Mouse (Mus musculus) midbrain, embryonic 13.5 days (tissue): ENCODE measurements around the gene Tlcd1. TPM values are rescaled to one million over a fixed set of nuclear protein-coding genes. Genes with fewer than 3 reads are reported as not detected.
"Not testable (repeated sequence)": the region's sequence is repeated elsewhere in the genome, so short reads cannot be mapped to it uniquely, and the experiment has no call there.

ENCODE experiments used
- ATAC-seq: fragments of 200-750 bp; cut with Nextera tagmentation; 2 replicates; pipeline ENCODE4 v1.8.0; 2017; ENCODE audit warnings: mild to moderate bottlenecking, moderate TSS enrichment, moderate library complexity
- H3K27ac ChIP-seq: fragments of 300-500 bp; sonication (generic); 2 replicates; pipeline ENCODE4 v1.5.1; 2015; ENCODE audit warnings: inconsistent platforms, mild to moderate bottlenecking, moderate library complexity
- H3K27me3 ChIP-seq: fragments of 300-500 bp; sonication (generic); 2 replicates; pipeline ENCODE4 v1.6.1; 2015; ENCODE audit warnings: mild to moderate bottlenecking, inconsistent platforms
- H3K36me3 ChIP-seq: fragments of 300-500 bp; sonication (generic); 2 replicates; pipeline ENCODE4 v1.6.1; 2015; ENCODE audit warnings: mild to moderate bottlenecking, inconsistent platforms
- H3K4me1 ChIP-seq: fragments of 300-500 bp; sonication (generic); replicated peaks from 2 replicates; pipeline ENCODE4 v1.6.1; 2015; ENCODE audit warnings: inconsistent platforms
- H3K4me2 ChIP-seq: fragments of 300-500 bp; sonication (generic); replicated peaks from 2 replicates; pipeline ENCODE4 v1.6.1; 2015; ENCODE audit warnings: moderate library complexity, mild to moderate bottlenecking, inconsistent platforms
- H3K4me3 ChIP-seq: fragments of 300-500 bp; sonication (generic); replicated peaks from 2 replicates; pipeline ENCODE4 v1.5.1; 2015; ENCODE audit warnings: mild to moderate bottlenecking, inconsistent platforms
- H3K9ac ChIP-seq: fragments of 300-500 bp; sonication (generic); replicated peaks from 2 replicates; pipeline ENCODE4 v1.6.1; 2015; ENCODE audit warnings: mild to moderate bottlenecking, inconsistent platforms
- H3K9me3 ChIP-seq: fragments of 300-500 bp; sonication (generic); 2 replicates; pipeline ENCODE4 v1.6.1; 2016; ENCODE audit warnings: mild to moderate bottlenecking, inconsistent platforms
- WGBS: fragments of 180-500 bp; shearing (Covaris S2); methylation state at CpG from one replicate; pipeline ENCODE4 v1.1.7; 2015; 5-methylcytosine and 5-hydroxymethylcytosine counted together
- polyA plus RNA-seq: library from polyadenylated mRNA; unstranded; fragments of >200 nt; fragmentation: Nextera tagmentation; extraction: Ambion mirVana; gene quantifications from 2 replicates; pipeline ENCODE4 v1.2.1, GENCODE M21; 2015

Gene Tlcd1
- polyA plus RNA-seq: 5.0 and 5.9 TPM in 2 replicates

DNA sequence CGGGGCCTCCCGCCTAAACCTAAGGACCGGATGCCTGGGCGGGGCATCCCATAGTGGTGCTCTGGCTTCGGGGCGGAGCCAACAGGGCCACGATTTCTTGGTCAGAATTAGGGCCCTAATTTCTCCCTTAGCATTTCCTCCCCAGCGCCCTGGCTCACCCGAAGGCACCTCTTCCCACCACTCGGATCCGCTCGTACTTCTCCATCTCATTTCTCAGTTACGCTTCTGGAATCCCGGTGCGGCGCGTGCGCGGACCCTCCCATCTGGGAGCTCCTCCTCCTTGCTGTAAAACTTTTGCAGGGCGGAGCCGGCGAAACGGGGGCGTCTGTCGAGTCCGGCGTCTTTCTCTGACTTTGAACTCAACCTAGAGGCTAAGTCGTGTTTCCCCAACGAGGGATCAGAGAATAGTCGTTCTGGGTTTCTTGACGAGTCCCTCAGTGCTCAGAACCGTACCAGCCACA lies at the start of gene Tlcd1, which contains the start of gene Nek8:
Tlcd1 (plus strand) TSS at position 310 of the 461 bp plus-strand sequence.
Nek8 (minus strand) TSS at position 274 of the 461 bp plus-strand sequence.
- Histone ChIP-seq H3K4me2 (peak within 1 kb of the TSS; percentile 82), H3K36me3 (peaks cover 22% of the 10 kb centered on the region), H3K4me1 (peaks cover 51% of the 10 kb centered on the region), H3K4me3 (peak within 1 kb of the TSS; percentile 62), H3K27me3 (peaks cover 6% of the 10 kb centered on the region), H3K9ac (peak within 1 kb of the TSS; percentile 56), H3K9me3 (no peaks in the 10 kb centered on the region), H3K27ac (peak within 1 kb of the TSS; percentile 65; the same call in 1 of the 2 replicates)
- peak; percentile 17; the same call in 1 of the 2 replicates for ATAC-seq
- 0% methylated on average over 32 of the region's 32 CpGs for WGBS

GRCm38 (mm10) chr11:78126739-78127138 lies 49.8 kb upstream of the Tlcd1 start:
- Histone ChIP-seq H3K9ac (no peak overlapping the region), H3K4me2 (no peak overlapping the region), H3K4me3 (no peak overlapping the region), H3K9me3 (no peaks in the 10 kb centered on the region), H3K27ac (no peak overlapping the region), H3K27me3 (no peaks in the 10 kb centered on the region), H3K4me1 (peaks cover 8% of the 10 kb centered on the region), H3K36me3 (peaks cover 8% of the 10 kb centered on the region; the same call in 1 of the 2 replicates)
- 90% methylated on average over 4 of the region's 4 CpGs for WGBS
- no peak for ATAC-seq

DNA sequence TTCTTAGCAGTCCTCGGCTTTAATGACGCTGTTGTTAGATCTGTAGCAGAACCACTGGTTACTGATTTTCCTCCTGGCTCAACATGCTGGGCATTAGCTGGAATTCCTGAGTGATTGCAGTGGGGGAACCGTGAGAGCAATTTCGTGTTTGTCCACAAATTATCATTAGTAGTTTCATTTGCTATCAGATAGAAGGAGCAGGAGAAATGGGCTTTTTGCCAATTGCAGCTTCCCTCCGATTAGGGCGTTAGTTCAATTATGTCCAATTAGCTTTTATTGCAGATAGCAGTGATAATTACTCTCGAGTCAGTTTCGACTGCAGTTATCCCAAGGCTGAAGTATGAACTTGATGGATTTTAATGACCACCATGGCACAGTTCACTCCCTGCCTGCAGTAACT lies 47.1 kb upstream of the Tlcd1 start:
- Histone ChIP-seq H3K9ac (no peak overlapping the region), H3K9me3 (no peaks in the 10 kb centered on the region), H3K4me2 (no peak overlapping the region), H3K36me3 (peaks cover 5% of the 10 kb centered on the region; the same call in 1 of the 2 replicates), H3K27me3 (no peaks in the 10 kb centered on the region), H3K4me3 (no peak overlapping the region), H3K27ac (no peak overlapping the region), H3K4me1 (peaks cover 8% of the 10 kb centered on the region)
- no peak for ATAC-seq
- 87% methylated on average over 8 of the region's 8 CpGs for WGBS

DNA sequence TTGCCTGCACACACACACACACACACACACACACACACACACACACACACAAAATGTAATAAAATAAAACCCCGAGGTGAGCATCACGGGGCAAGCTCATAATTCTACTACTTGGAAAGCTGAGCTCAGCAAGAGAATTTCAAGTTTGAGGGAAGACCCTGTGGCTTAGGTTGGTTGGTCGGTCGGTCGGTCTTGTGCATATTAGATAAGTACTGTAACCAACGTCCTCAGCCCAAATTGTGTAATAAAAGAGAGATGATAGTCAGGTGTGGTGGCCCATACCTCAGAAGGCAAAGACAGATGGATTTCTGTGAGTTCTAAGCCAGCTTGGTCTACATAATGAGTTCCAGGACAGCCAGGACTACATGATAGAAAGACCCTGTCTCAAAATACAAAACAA lies 42.6 kb upstream of the Tlcd1 start:
- Histone ChIP-seq H3K4me1 (no peaks in the 10 kb centered on the region), H3K9me3 (no peaks in the 10 kb centered on the region), H3K36me3 (peaks cover 5% of the 10 kb centered on the region; the same call in 1 of the 2 replicates), H3K27ac (no peak overlapping the region), H3K4me3 (no peak overlapping the region), H3K4me2 (no peak overlapping the region), H3K9ac (no peak overlapping the region), H3K27me3 (no peaks in the 10 kb centered on the region)
- 96% methylated on average over 6 of the region's 6 CpGs for WGBS
- ATAC-seq: no peak

DNA sequence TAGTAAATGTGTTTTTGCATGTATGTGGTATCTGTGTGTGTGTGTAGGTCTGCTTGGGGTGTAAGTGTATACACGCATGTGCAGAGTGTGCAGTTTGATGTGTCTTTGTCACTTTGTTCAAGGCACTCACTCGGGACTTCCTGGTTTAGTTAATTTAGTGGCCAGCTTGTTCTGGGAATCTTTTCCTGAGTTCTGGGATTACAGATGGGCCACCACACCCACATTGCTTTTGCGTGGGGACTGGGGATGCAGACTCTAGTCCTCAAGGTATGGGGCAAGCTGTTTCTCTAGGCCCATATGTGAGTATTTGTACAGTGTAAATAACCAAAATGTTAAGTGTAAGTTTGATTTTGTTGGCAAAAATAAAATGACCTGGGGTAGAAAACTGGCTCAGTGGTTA lies 42.2 kb upstream of the Tlcd1 start:
- H3K9ac ChIP-seq: no peak overlapping the region
- ATAC-seq: no peak
- no peak overlapping the region for H3K27ac ChIP-seq
- no peak overlapping the region for H3K4me3 ChIP-seq
- H3K36me3 ChIP-seq: peaks cover 5% of the 10 kb centered on the region; the same call in 1 of the 2 replicates
- H3K4me1 ChIP-seq: no peaks in the 10 kb centered on the region
- H3K27me3 ChIP-seq: no peaks in the 10 kb centered on the region
- H3K9me3 ChIP-seq: no peaks in the 10 kb centered on the region
- H3K4me2 ChIP-seq: no peak overlapping the region
- 85% methylated on average over 3 of the region's 3 CpGs for WGBS

DNA sequence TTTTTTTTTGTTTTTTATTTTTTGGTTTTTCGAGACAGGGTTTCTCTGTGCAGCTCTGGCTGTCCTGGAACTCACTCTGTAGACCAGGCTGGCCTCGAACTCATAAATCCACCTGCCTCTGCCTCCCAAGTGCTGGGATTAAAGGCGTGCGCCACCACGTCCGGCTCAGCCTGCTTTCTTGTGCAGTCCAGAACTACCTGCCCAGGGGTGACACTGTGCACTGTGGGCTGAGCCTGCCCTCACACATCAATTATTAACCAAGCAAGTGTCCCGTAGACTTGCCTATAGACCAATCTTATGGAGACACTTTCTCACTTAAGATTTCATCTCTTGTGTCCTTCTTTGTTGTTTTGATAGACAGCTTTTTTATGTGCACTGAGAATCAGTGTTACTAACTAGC lies 41.2 kb upstream of the Tlcd1 start:
- not testable (repeated sequence) for H3K4me1 ChIP-seq, H3K4me2 ChIP-seq, ATAC-seq, H3K9me3 ChIP-seq, H3K27ac ChIP-seq, H3K4me3 ChIP-seq, H3K9ac ChIP-seq, H3K36me3 ChIP-seq, H3K27me3 ChIP-seq
- WGBS: 93% methylated on average over 7 of the region's 7 CpGs

DNA sequence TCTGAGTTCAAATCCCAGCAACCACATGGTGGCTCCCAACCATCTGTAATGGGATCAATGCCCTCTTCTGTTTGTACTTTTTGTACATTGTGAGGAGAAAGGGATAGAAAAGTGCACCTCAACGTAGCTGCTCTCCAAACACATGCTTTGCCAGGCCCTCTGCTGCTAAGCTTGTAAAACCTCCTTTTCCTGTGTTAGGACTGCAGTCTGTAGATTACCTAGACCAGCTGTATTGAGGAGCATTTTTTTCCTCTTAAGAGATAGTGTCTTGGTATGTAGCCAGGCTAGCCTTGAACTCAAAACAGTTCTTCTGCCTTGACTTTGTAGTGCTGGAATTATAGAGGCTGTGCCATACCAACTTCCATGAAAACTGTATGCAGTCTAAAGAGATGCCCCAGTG lies 40.4 kb upstream of the Tlcd1 start:
- ATAC-seq: no peak
- Histone ChIP-seq H3K4me1 (no peaks in the 10 kb centered on the region), H3K9me3 (no peaks in the 10 kb centered on the region), H3K36me3 (peaks cover 5% of the 10 kb centered on the region; the same call in 1 of the 2 replicates), H3K4me3 (no peak overlapping the region), H3K4me2 (no peak overlapping the region), H3K27ac (no peak overlapping the region), H3K9ac (no peak overlapping the region), H3K27me3 (no peaks in the 10 kb centered on the region)
- 97% methylated on average over 1 of the region's 1 CpGs for WGBS

- Histone ChIP-seq H3K4me2 (no peak overlapping the region), H3K4me3 (no peak overlapping the region), H3K27me3 (no peaks in the 10 kb centered on the region), H3K27ac (no peak overlapping the region), H3K9ac (no peak overlapping the region), H3K36me3 (no peaks in the 10 kb centered on the region), H3K9me3 (no peaks in the 10 kb centered on the region), H3K4me1 (no peaks in the 10 kb centered on the region)
- ATAC-seq: no peak
- WGBS: 78% methylated on average over 4 of the region's 4 CpGs
These were observed 38.9 kb upstream of the Tlcd1 start for GRCm38 (mm10) chr11:78137584-78137983.

- Histone ChIP-seq H3K36me3 (peaks cover 2% of the 10 kb centered on the region; the same call in 1 of the 2 replicates), H3K9ac (no peak overlapping the region), H3K4me2 (no peak overlapping the region), H3K4me3 (no peak overlapping the region), H3K27me3 (no peaks in the 10 kb centered on the region), H3K4me1 (no peaks in the 10 kb centered on the region), H3K9me3 (no peaks in the 10 kb centered on the region), H3K27ac (no peak overlapping the region)
- 89% methylated on average over 3 of the region's 3 CpGs for WGBS
- ATAC-seq: no peak
These were observed 38.5 kb upstream of the Tlcd1 start for GRCm38 (mm10) chr11:78138023-78138422.

- Histone ChIP-seq H3K9ac (no peak overlapping the region), H3K27ac (no peak overlapping the region), H3K4me1 (no peaks in the 10 kb centered on the region), H3K36me3 (peaks cover 28% of the 10 kb centered on the region), H3K4me2 (no peak overlapping the region), H3K27me3 (no peaks in the 10 kb centered on the region), H3K9me3 (no peaks in the 10 kb centered on the region), H3K4me3 (no peak overlapping the region)
- WGBS: 90% methylated on average over 5 of the region's 5 CpGs
- ATAC-seq: no peak
These were observed 35.8 kb upstream of the Tlcd1 start for GRCm38 (mm10) chr11:78140665-78141064.

GRCm38 (mm10) chr11:78143520-78143919 lies 33.0 kb upstream of the Tlcd1 start:
- Histone ChIP-seq H3K36me3 (peaks cover 55% of the 10 kb centered on the region), H3K27ac (peak overlapping the region; percentile 30; the same call in 1 of the 2 replicates)
- no peak for ATAC-seq

DNA sequence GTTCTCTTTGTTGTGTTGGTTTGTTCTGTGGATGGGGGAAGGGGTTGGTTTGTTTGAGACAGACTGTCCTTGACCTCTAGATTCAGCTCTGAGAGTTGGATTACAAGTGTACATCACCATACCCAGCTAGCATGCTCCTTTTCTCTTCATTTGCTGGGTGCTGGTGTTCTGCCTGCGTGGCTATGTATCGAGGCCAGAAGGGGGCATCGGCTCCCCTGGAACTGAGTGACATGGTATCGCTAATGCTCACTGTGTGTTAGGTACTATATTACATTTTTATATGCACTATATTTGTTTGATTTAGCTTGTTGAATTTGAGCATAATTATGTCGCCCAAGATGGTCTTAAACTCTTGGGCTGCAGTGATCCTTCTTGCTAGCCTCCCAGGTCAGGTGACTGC lies 30.3 kb upstream of the Tlcd1 start:
- Histone ChIP-seq H3K27ac (no peak overlapping the region), H3K4me2 (no peak overlapping the region), H3K9me3 (0 out of 2 replicates have a peak, but pooled peaks cover 3% of the 10 kb centered on the region), H3K4me3 (no peak overlapping the region), H3K4me1 (no peaks in the 10 kb centered on the region), H3K27me3 (no peaks in the 10 kb centered on the region), H3K9ac (no peak overlapping the region), H3K36me3 (peaks cover 80% of the 10 kb centered on the region)
- ATAC-seq: no peak
- WGBS: 90% methylated on average over 5 of the region's 5 CpGs

More at GRCm38 (mm10) chr11:78143520-78143919, 33.0 kb upstream of the Tlcd1 start:
- WGBS: 80% methylated on average over 2 of the region's 2 CpGs
- H3K9me3 ChIP-seq: no peaks in the 10 kb centered on the region
- no peak overlapping the region for H3K4me2 ChIP-seq
- H3K4me3 ChIP-seq: no peak overlapping the region
- no peak overlapping the region for H3K9ac ChIP-seq
- H3K4me1 ChIP-seq: no peaks in the 10 kb centered on the region
- no peaks in the 10 kb centered on the region for H3K27me3 ChIP-seq
